Mouse (Mus musculus): ENCODE results near the gene Fgd1.
A peak's percentile ranks its signal among the peaks of the same experiment; 100 is the strongest.

Gene Fgd1

GRCm38 (mm10) chrX:151087418-151087817 lies 41.5 kb downstream of the Fgd1 start:
- no peak for DNase-seq (ENCODE audit: low read depth, low spot score)

DNA sequence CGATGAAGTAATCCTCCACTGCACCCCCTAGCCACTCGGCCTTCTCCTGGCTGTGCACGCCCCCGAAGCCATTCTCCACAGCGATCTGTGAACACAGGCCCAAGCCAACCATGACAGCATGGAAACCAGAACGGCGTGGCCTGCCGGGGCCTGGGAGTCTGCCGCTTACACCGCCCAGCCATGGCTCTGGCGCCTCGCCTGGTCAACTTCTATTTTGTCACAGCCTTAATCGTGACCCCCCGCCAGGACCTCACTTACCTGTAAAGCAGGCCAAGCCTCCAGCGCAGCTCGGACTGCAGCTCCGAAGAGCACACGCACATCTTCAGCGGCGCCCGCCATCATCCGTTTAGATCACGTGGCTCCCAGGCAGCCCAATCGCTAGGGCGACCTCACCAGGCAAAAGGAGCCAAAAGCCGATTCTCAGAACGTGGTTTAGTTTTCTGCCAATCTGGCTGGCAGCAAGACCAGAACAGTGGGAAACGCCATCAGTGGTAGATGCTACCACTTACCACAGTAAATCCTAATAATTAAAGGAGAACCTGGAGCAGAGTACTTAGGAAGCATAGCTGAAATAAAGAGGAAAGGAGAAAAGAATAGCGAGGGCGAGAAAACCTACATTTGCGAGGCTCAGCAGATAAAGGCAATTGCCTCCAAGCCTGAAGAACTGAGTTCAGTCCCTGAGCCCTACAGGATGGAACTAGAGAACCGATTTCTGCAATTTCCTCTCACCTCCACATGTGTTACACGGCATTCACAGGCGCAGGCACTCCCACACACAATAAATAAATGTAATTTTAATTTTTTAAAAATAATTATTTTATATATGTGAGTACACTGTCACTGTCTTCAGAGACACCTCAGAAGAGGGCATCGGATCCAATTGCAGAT lies 50.5 kb downstream of the Fgd1 start, which contains the start of gene Tsr2:
Tsr2 (minus strand) TSS at position 373 of the 888 bp plus-strand sequence.
- DNase-seq (ENCODE audit: low read depth, low spot score): peak; percentile 56

DNA sequence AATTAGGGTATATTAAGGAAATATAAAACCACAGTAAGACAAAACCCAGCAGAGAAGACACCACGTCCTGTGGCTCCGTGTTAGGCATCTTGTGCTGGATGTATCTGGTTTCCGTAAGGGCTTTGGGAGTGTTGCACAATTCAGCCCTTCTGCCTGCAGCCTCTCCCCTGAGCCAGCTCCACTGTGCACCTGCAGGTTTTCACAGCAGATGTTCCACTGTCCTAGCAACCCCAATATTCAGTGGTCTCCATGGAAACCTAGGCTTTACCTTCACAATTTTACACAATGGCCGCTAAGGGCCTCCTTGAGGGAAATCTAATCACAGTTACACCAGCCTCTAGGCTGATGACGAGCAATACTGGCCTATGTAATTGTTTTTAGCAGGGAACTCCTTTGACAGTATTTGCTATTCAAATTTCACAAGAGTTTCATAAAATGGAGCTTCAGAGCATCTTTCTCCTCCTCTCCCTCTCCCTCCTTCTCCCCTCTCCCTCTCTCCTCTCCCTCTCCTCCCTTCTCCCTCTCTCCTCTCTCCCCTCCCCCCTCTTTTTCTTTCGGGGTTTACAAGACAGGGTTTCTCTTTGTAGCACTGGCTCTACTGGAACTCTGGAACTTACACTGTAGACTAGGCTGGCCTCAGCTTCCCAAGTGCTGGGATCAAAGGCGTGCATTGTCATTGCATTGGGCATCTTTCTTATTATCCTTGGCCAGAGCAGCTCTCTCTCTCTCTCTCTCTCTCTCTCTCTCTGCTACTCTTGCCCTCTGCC lies 61.5 kb downstream of the Fgd1 start:
- no peak for DNase-seq (ENCODE audit: low read depth, low spot score)

DNA sequence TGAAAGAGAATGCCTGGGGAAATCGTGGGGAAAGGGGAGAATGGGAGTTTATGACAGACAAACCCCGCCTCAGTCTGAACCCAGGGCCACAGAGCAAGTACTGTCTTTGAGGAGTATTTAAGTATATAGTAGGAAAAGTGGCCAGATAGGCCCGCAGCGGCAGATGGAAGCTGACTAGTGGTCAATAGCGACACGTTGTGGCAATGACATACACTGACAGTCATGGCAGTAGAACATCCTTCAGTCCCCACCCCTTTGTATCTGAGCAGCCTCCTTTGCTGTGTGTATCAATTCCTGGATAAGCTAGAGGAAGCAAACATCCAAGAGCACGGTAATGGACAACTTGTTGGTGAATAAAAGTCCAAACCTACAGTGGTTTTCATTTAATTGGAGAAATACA lies 70.8 kb downstream of the Fgd1 start:
- no peak for DNase-seq (ENCODE audit: low read depth, low spot score)

GRCm38 (mm10) chrX:151117432-151117831 lies 71.5 kb downstream of the Fgd1 start:
- DNase-seq (ENCODE audit: low read depth, low spot score): no peak

DNA sequence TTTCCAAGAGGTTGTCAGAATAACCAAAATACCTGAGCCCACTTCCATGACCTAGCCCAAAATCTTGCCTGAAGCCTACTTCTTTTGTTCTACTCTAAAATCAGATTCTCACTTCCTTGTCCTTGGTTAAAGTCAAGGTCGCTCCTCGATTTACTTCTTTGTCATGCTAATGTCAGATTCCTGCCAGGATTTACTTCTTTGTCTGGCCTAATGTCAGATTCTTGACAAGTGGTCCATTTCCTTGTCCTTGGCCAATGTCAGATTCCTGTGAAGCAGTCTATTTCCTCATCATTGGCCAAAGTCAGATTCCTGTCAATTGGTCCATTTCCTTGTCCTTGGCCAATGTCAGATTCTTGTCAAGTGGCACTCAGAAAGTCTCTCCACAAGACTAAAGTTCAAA lies 78.0 kb downstream of the Fgd1 start:
- DNase-seq (ENCODE audit: low read depth, low spot score): no peak

DNA sequence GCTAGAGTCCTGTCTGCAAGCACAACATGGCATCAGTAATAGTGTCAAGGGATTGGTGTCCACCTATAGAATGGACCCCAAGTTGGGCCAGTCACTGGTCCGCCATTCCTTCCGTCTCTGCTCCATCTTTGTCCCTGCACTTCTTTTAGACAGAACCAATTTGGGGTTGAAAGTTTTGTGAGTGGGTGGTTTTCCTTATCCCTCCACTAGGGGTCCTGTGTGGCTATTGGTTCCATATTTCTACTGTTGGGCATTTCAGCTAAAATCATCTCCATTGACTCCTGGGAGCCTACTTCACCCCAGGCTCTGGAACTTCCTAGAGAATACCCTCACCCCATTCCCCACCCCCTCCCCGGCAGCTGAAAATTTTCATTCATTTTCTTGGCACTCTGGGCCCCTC lies 84.5 kb downstream of the Fgd1 start:
- DNase-seq (ENCODE audit: low read depth, low spot score): no peak

DNA sequence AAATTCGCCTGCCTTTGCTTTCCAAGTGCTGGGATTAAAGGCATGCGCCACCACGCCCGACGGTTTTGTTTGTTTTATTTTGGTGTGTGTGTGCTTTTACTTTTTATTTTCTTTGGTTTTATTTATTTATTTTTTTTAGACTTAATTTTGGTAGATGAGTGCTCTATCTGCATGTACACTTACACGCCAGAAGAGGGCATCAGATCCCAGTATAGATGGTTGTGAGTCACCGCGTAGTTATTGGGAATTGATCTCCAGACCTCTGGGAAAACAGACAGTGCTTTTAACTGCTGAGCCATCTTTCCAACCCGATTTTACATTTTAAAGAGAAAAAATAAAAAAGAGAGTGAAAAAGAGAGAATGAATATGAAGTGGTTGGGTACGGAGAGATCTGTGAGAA lies 86.8 kb downstream of the Fgd1 start:
- no peak for DNase-seq (ENCODE audit: low read depth, low spot score)

Data from retina, postnatal 7 days (tissue).